Mouse (Mus musculus): ENCODE measurements at regions not wholly inside any gene's neighbourhood (a gene's known extent, or its start where the extent isn't known, plus 50 kb on each side); places are given as distances from the start of the nearest gene placed in this dataset.

DNA sequence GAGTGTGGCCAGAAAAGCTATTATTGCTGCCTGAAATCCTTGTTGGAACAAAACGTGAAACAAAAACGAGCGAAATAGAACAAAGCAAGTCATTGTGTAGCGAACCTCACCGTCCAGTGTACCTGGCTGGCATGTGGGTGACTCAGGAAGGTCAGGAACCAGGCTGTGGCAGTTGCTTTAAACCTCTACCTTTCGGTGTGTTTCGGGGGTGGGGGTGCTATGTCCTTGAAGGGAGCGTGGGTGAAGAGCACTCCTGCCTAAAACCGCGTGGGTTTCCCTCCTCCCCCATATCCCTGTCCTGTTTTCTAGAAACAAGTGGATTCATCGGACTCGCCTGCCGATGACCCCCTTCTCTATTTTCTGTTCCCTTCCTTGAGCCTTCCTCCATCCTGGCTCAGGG, 72.6 kb upstream of the Map4k3 start:
- TF ChIP-seq GABPA (IDR thresholded peaks at IDR 0.05; ENCODE audit: low read depth, low read length) (no peak), JUND (IDR thresholded peaks at IDR 0.05; ENCODE audit: low read depth, low read length) (no peak), NELFE (IDR thresholded peaks at IDR 0.05; ENCODE audit: low read depth, low read length) (no peak), E2F4 (IDR thresholded peaks at IDR 0.05; ENCODE audit: borderline replicate concordance, low read depth, low read length) (no peak), CTCF (IDR thresholded peaks at IDR 0.05 in 2 of 3, conservative IDR thresholded peaks at IDR 0.05 in 1 of 3; ENCODE audit: control insufficient read depth in 1 of 3, insufficient read depth in 1 of 3, low read depth in 2 of 3, low read length in 3 of 3, poor library complexity in 1 of 3, severe bottlenecking in 1 of 3) (no peak), MXI1 (IDR thresholded peaks at IDR 0.05; ENCODE audit: low read depth, low read length) (no peak), MEF2A (IDR thresholded peaks at IDR 0.05; ENCODE audit: extremely low read depth, insufficient replicate concordance, low read depth, low read length, poor library complexity, severe bottlenecking) (no peak), ZKSCAN1 (IDR thresholded peaks at IDR 0.05; ENCODE audit: low read depth, low read length) (no peak), MYC (IDR thresholded peaks at IDR 0.05; ENCODE audit: low read depth, low read length) (no peak), MAX (IDR thresholded peaks at IDR 0.05; ENCODE audit: low read length) (no peak)
- Histone ChIP-seq H3K79me2 (ENCODE audit: control insufficient read depth, insufficient read depth, low read length, poor library complexity) (no peaks in the 10 kb centered on the region), H3K27me3 (ENCODE audit: control insufficient read depth in 1 of 2, insufficient read depth in 2 of 2, low read length in 2 of 2) (no peaks in the 10 kb centered on the region; a peak in 1 of 4 replicates), H3K36me3 (ENCODE audit: control insufficient read depth in 1 of 2, insufficient read depth in 2 of 2, low read length in 2 of 2) (no peaks in the 10 kb centered on the region), H3K9ac (ENCODE audit: control insufficient read depth, low read depth, low read length, poor library complexity, severe bottlenecking) (no peak overlapping the region), H3K27ac (ENCODE audit: control insufficient read depth, low read depth, low read length) (no peak overlapping the region), H3K9me3 (replicated peaks; ENCODE audit: insufficient read depth, low read length) (no peaks in the 10 kb centered on the region), H3K4me1 (ENCODE audit: control insufficient read depth in 1 of 2, insufficient read depth in 2 of 2, low read length in 2 of 2) (no peaks in the 10 kb centered on the region), H3K4me3 (ENCODE audit: control insufficient read depth in 1 of 2, insufficient read depth in 1 of 2, low read depth in 2 of 2, low read length in 2 of 2) (no peak overlapping the region)
- no peak for DNase-seq (ENCODE audit: low read depth, low spot score)

DNA sequence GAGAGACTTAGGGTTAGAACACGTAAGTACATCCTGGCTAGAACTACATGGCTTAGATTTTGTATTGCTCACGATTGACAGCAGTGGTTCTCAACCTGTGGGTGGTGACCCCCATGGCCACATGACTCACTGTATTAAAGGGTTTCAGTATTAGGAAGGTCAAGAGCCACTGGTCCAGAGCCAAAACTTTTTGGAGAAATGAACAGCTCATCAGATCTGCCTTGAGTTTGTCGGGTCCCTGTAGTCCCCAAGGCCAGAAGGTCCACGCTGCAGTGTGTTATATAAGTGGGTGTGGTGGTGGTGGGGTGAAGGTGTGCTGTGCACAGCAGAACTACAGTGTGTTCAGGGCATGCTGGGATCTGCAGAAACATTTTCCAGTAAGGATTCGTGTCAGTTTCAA, 72.2 kb upstream of the Map4k3 start:
- H3K9ac ChIP-seq (ENCODE audit: control insufficient read depth, low read depth, low read length, poor library complexity, severe bottlenecking) = no peak overlapping the region

DNA sequence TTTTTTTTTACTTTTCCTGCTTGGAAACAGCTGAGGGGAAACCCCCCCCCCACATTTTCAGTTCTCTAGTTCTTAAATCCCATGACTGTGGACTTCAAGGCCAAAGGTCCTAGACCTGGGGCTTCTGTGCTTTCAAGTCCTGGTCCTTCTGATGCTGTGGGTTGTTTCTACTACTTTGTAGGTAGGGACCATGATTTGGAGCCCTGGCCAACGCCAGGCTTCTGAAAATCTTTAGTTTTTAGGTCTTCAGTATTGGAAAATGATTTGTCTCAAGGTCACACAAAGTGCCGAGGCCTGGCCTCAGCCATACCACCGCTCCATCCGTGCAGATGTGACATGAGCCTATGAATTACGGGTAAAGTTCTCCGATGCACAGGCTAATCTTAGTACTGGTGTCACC, 70.8 kb upstream of the Map4k3 start:
- Histone ChIP-seq H3K36me3 (ENCODE audit: control insufficient read depth in 1 of 2, insufficient read depth in 2 of 2, low read length in 2 of 2) (no peaks in the 10 kb centered on the region), H3K27ac (ENCODE audit: control insufficient read depth, low read depth, low read length) (no peak overlapping the region), H3K4me1 (ENCODE audit: control insufficient read depth in 1 of 2, insufficient read depth in 2 of 2, low read length in 2 of 2) (no peaks in the 10 kb centered on the region), H3K27me3 (ENCODE audit: control insufficient read depth in 1 of 2, insufficient read depth in 2 of 2, low read length in 2 of 2) (no peaks in the 10 kb centered on the region; a peak in 1 of 4 replicates), H3K9ac (ENCODE audit: control insufficient read depth, low read depth, low read length, poor library complexity, severe bottlenecking) (no peak overlapping the region), H3K4me3 (ENCODE audit: control insufficient read depth in 1 of 2, insufficient read depth in 1 of 2, low read depth in 2 of 2, low read length in 2 of 2) (no peak overlapping the region), H3K9me3 (replicated peaks; ENCODE audit: insufficient read depth, low read length) (no peaks in the 10 kb centered on the region), H3K79me2 (ENCODE audit: control insufficient read depth, insufficient read depth, low read length, poor library complexity) (no peaks in the 10 kb centered on the region)
- TF ChIP-seq TCF12 (IDR thresholded peaks at IDR 0.05; ENCODE audit: low read depth, low read length) = no peak
- no peak for TF ChIP-seq JUND (IDR thresholded peaks at IDR 0.05; ENCODE audit: low read depth, low read length)
- TF ChIP-seq ZKSCAN1 (IDR thresholded peaks at IDR 0.05; ENCODE audit: low read depth, low read length) = no peak
- no peak for TF ChIP-seq E2F4 (IDR thresholded peaks at IDR 0.05; ENCODE audit: borderline replicate concordance, low read depth, low read length)
- TF ChIP-seq ELF1 (IDR thresholded peaks at IDR 0.05; ENCODE audit: low read depth, low read length) = no peak
- TF ChIP-seq ZMIZ1 (IDR thresholded peaks at IDR 0.05; ENCODE audit: low read depth, low read length) = no peak
- no peak for TF ChIP-seq GATA1 (IDR thresholded peaks at IDR 0.05; ENCODE audit: low read depth, low read length)
- no peak for TF ChIP-seq ZNF384 (IDR thresholded peaks at IDR 0.05; ENCODE audit: low read depth, low read length)
- TF ChIP-seq CHD1 (IDR thresholded peaks at IDR 0.05; ENCODE audit: low read depth, low read length) = no peak
- no peak for TF ChIP-seq MYC (IDR thresholded peaks at IDR 0.05; ENCODE audit: low read depth, low read length)
- no peak for DNase-seq (ENCODE audit: low read depth, low spot score)

More for the DNA sequence above, 72.2 kb upstream of the Map4k3 start:
- DNase-seq (ENCODE audit: low read depth, low spot score) = no peak
- Histone ChIP-seq H3K27me3 (ENCODE audit: control insufficient read depth in 1 of 2, insufficient read depth in 2 of 2, low read length in 2 of 2) (no peaks in the 10 kb centered on the region; a peak in 1 of 4 replicates), H3K9me3 (replicated peaks; ENCODE audit: insufficient read depth, low read length) (no peaks in the 10 kb centered on the region), H3K4me3 (ENCODE audit: control insufficient read depth in 1 of 2, insufficient read depth in 1 of 2, low read depth in 2 of 2, low read length in 2 of 2) (no peak overlapping the region), H3K36me3 (ENCODE audit: control insufficient read depth in 1 of 2, insufficient read depth in 2 of 2, low read length in 2 of 2) (no peaks in the 10 kb centered on the region), H3K79me2 (ENCODE audit: control insufficient read depth, insufficient read depth, low read length, poor library complexity) (no peaks in the 10 kb centered on the region), H3K27ac (ENCODE audit: control insufficient read depth, low read depth, low read length) (no peak overlapping the region), H3K4me1 (ENCODE audit: control insufficient read depth in 1 of 2, insufficient read depth in 2 of 2, low read length in 2 of 2) (no peaks in the 10 kb centered on the region)
- TF ChIP-seq MXI1 (IDR thresholded peaks at IDR 0.05; ENCODE audit: low read depth, low read length) (no peak), RCOR1 (IDR thresholded peaks at IDR 0.05; ENCODE audit: low read depth, low read length) (no peak), SIN3A (IDR thresholded peaks at IDR 0.05; ENCODE audit: low read length) (no peak), USF2 (IDR thresholded peaks at IDR 0.05; ENCODE audit: borderline replicate concordance in 1 of 2, insufficient read depth in 1 of 2, low read depth in 1 of 2, low read length in 2 of 2) (no peak), ZC3H11A (IDR thresholded peaks at IDR 0.05; ENCODE audit: low read depth, low read length) (no peak), POLR2AphosphoS2 (IDR thresholded peaks at IDR 0.05; ENCODE audit: low read length) (no peak)

All from MEL (cell line).